Mouse (Mus musculus): ENCODE results near the gene Map3k12. TPM values are rescaled to one million over a fixed set of nuclear protein-coding genes. Genes with fewer than 3 reads are reported as not detected.
A peak's percentile ranks its signal among the peaks of the same experiment; 100 is the strongest.

The Map3k12 gene
- polyA plus RNA-seq, 1 experiment from 2014 or later = 13.4 TPM

- H3K27ac ChIP-seq = no peak overlapping the region
- H3K9ac ChIP-seq = no peak overlapping the region
- no peak overlapping the region for H3K4me3 ChIP-seq (replicated peaks)
- no peak overlapping the region for H3K4me2 ChIP-seq
- peaks cover 3% of the 10 kb centered on the region; the same call in 1 of the 2 replicates for H3K4me1 ChIP-seq
- H3K36me3 ChIP-seq = 0 out of 2 replicates have a peak, but pooled peaks cover 4% of the 10 kb centered on the region
- WGBS = 93% methylated on average over 9 of the region's 9 CpGs
- no peak for ATAC-seq (ENCODE audit: insufficient read depth, low FRiP score, low read depth)
- no peaks in the 10 kb centered on the region for H3K9me3 ChIP-seq
- H3K27me3 ChIP-seq (replicated peaks) = no peaks in the 10 kb centered on the region
Observed at GRCm38 (mm10) chr15:102468675-102469370, 48.0 kb downstream of the Map3k12 start.

- no peak overlapping the region for H3K4me3 ChIP-seq (replicated peaks)
- no peak for ATAC-seq (ENCODE audit: insufficient read depth, low FRiP score, low read depth)
Observed at GRCm38 (mm10) chr15:102463666-102464065, 53.2 kb downstream of the Map3k12 start.

GRCm38 (mm10) chr15:102461430-102462075 lies 55.3 kb downstream of the Map3k12 start:
- Histone ChIP-seq H3K36me3 (no peaks in the 10 kb centered on the region), H3K9ac (no peak overlapping the region), H3K27ac (peak overlapping the region; percentile 51; the same call in 1 of the 2 replicates), H3K4me3 (replicated peaks) (no peak overlapping the region), H3K4me2 (peak overlapping the region; percentile 69; the same call in 1 of the 2 replicates), H3K27me3 (replicated peaks) (no peaks in the 10 kb centered on the region), H3K9me3 (no peaks in the 10 kb centered on the region), H3K4me1 (no peaks in the 10 kb centered on the region; the same call in 1 of the 2 replicates)
- ATAC-seq (ENCODE audit: insufficient read depth, low FRiP score, low read depth) = no peak
- 74% methylated on average over 9 of the region's 9 CpGs for WGBS

More at GRCm38 (mm10) chr15:102463666-102464065, 53.2 kb downstream of the Map3k12 start:
- Histone ChIP-seq H3K9me3 (no peaks in the 10 kb centered on the region), H3K27me3 (replicated peaks) (no peaks in the 10 kb centered on the region), H3K27ac (no peak overlapping the region), H3K4me1 (no peaks in the 10 kb centered on the region; the same call in 1 of the 2 replicates), H3K9ac (no peak overlapping the region), H3K36me3 (no peaks in the 10 kb centered on the region), H3K4me2 (no peak overlapping the region)

- Histone ChIP-seq H3K4me3 (replicated peaks) (peak overlapping the region; percentile 53; the same call in 1 of the 2 replicates), H3K36me3 (no peaks in the 10 kb centered on the region), H3K27me3 (replicated peaks) (no peaks in the 10 kb centered on the region), H3K27ac (peak overlapping the region; percentile 51; the same call in 1 of the 2 replicates), H3K9me3 (no peaks in the 10 kb centered on the region), H3K4me1 (no peaks in the 10 kb centered on the region; the same call in 1 of the 2 replicates), H3K4me2 (peak overlapping the region; percentile 69), H3K9ac (no peak overlapping the region)
- WGBS = 38% methylated on average over 4 of the region's 4 CpGs
- no peak for ATAC-seq (ENCODE audit: insufficient read depth, low FRiP score, low read depth)
Observed at GRCm38 (mm10) chr15:102460971-102461370, 55.9 kb downstream of the Map3k12 start.

- Histone ChIP-seq H3K27ac (no peak overlapping the region), H3K4me3 (replicated peaks) (peak overlapping the region; percentile 53)
- WGBS = 73% methylated on average over 12 of the region's 12 CpGs
Observed at GRCm38 (mm10) chr15:102460409-102460808, 56.5 kb downstream of the Map3k12 start.

GRCm38 (mm10) chr15:102459847-102460246 lies 57.0 kb downstream of the Map3k12 start:
- Histone ChIP-seq H3K9ac (no peak overlapping the region), H3K4me2 (peak overlapping the region; percentile 69), H3K4me3 (replicated peaks) (peak overlapping the region; percentile 53), H3K27me3 (replicated peaks) (no peaks in the 10 kb centered on the region), H3K4me1 (no peaks in the 10 kb centered on the region; the same call in 1 of the 2 replicates), H3K9me3 (no peaks in the 10 kb centered on the region), H3K36me3 (no peaks in the 10 kb centered on the region), H3K27ac (0 out of 2 replicates have a peak overlapping the region, but pooled peaks have one; percentile 19)
- WGBS = 51% methylated on average over 5 of the region's 5 CpGs
- ATAC-seq (ENCODE audit: insufficient read depth, low FRiP score, low read depth) = peak; percentile 48; the same call in 1 of the 2 replicates

More at GRCm38 (mm10) chr15:102460409-102460808, 56.5 kb downstream of the Map3k12 start:
- Histone ChIP-seq H3K27me3 (replicated peaks) (no peaks in the 10 kb centered on the region), H3K4me1 (no peaks in the 10 kb centered on the region; the same call in 1 of the 2 replicates), H3K36me3 (no peaks in the 10 kb centered on the region), H3K9me3 (no peaks in the 10 kb centered on the region), H3K4me2 (peak overlapping the region; percentile 69), H3K9ac (no peak overlapping the region)
- no peak for ATAC-seq (ENCODE audit: insufficient read depth, low FRiP score, low read depth)

GRCm38 (mm10) chr15:102459381-102459780 lies 57.5 kb downstream of the Map3k12 start:
- no peaks in the 10 kb centered on the region for H3K36me3 ChIP-seq
- peak overlapping the region; percentile 74 for H3K27ac ChIP-seq
- no peaks in the 10 kb centered on the region for H3K9me3 ChIP-seq
- peak overlapping the region; percentile 53 for H3K4me3 ChIP-seq (replicated peaks)
- H3K9ac ChIP-seq = peak overlapping the region; percentile 19; the same call in 1 of the 2 replicates
- no peaks in the 10 kb centered on the region for H3K27me3 ChIP-seq (replicated peaks)
- H3K4me2 ChIP-seq = peak overlapping the region; percentile 69
- no peaks in the 10 kb centered on the region; the same call in 1 of the 2 replicates for H3K4me1 ChIP-seq
- ATAC-seq (ENCODE audit: insufficient read depth, low FRiP score, low read depth) = no peak
- WGBS = 33% methylated on average over 6 of the region's 6 CpGs

- no peaks in the 10 kb centered on the region for H3K27me3 ChIP-seq (replicated peaks)
- H3K36me3 ChIP-seq = no peaks in the 10 kb centered on the region
- peak within 1 kb of the TSS; percentile 19; the same call in 1 of the 2 replicates for H3K9ac ChIP-seq
- under 1% methylated on average over 19 of the region's 19 CpGs for WGBS
- peak; percentile 91 for ATAC-seq (ENCODE audit: insufficient read depth, low FRiP score, low read depth)
- peak within 1 kb of the TSS; percentile 74 for H3K27ac ChIP-seq
- H3K4me2 ChIP-seq = peak within 1 kb of the TSS; percentile 69
- peak within 1 kb of the TSS; percentile 53 for H3K4me3 ChIP-seq (replicated peaks)
- no peaks in the 10 kb centered on the region; the same call in 1 of the 2 replicates for H3K4me1 ChIP-seq
- H3K9me3 ChIP-seq = no peaks in the 10 kb centered on the region
Observed at GRCm38 (mm10) chr15:102458904-102459317, 58.0 kb downstream of the Map3k12 start, which contains the start of gene Prr13. Prr13 (plus strand) TSS chr15:102459028.

GRCm38 (mm10) chr15:102458050-102458736 lies 58.7 kb downstream of the Map3k12 start:
- H3K27ac ChIP-seq = no peak overlapping the region

GRCm38 (mm10) chr15:102455993-102456392 lies 60.9 kb downstream of the Map3k12 start:
- no peak for ATAC-seq (ENCODE audit: insufficient read depth, low FRiP score, low read depth)

More at GRCm38 (mm10) chr15:102458050-102458736, 58.7 kb downstream of the Map3k12 start:
- no peaks in the 10 kb centered on the region for H3K27me3 ChIP-seq (replicated peaks)
- H3K9me3 ChIP-seq = no peaks in the 10 kb centered on the region
- WGBS = 63% methylated on average over 5 of the region's 5 CpGs
- ATAC-seq (ENCODE audit: insufficient read depth, low FRiP score, low read depth) = no peak
- peak overlapping the region; percentile 53; the same call in 1 of the 2 replicates for H3K4me3 ChIP-seq (replicated peaks)
- H3K4me2 ChIP-seq = peak overlapping the region; percentile 69
- no peaks in the 10 kb centered on the region for H3K36me3 ChIP-seq
- no peak overlapping the region for H3K9ac ChIP-seq
- no peaks in the 10 kb centered on the region; the same call in 1 of the 2 replicates for H3K4me1 ChIP-seq

GRCm38 (mm10) chr15:102451666-102452430 lies 65.0 kb downstream of the Map3k12 start:
- no peaks in the 10 kb centered on the region for H3K9me3 ChIP-seq
- no peaks in the 10 kb centered on the region for H3K27me3 ChIP-seq (replicated peaks)
- no peaks in the 10 kb centered on the region for H3K36me3 ChIP-seq
- no peaks in the 10 kb centered on the region for H3K4me1 ChIP-seq
- H3K27ac ChIP-seq = no peak overlapping the region
- H3K4me3 ChIP-seq (replicated peaks) = no peak overlapping the region
- no peak for ATAC-seq (ENCODE audit: insufficient read depth, low FRiP score, low read depth)
- 73% methylated on average over 26 of the region's 26 CpGs for WGBS
- H3K4me2 ChIP-seq = no peak overlapping the region
- no peak overlapping the region for H3K9ac ChIP-seq

More at GRCm38 (mm10) chr15:102455993-102456392, 60.9 kb downstream of the Map3k12 start:
- 39% methylated on average over 6 of the region's 6 CpGs for WGBS
- no peak overlapping the region for H3K9ac ChIP-seq
- no peak overlapping the region for H3K4me3 ChIP-seq (replicated peaks)
- no peaks in the 10 kb centered on the region for H3K27me3 ChIP-seq (replicated peaks)
- H3K27ac ChIP-seq = no peak overlapping the region
- H3K36me3 ChIP-seq = no peaks in the 10 kb centered on the region
- no peaks in the 10 kb centered on the region for H3K9me3 ChIP-seq
- no peak overlapping the region for H3K4me2 ChIP-seq
- H3K4me1 ChIP-seq = no peaks in the 10 kb centered on the region; the same call in 1 of the 2 replicates

All from stomach, embryonic 15.5 days (tissue).